Mouse (Mus musculus): ENCODE results near the gene Olfr777.
"Not testable (repeated sequence)": the region's sequence is repeated elsewhere in the genome, so short reads cannot be mapped to it uniquely, and the experiment has no call there.

GRCm38 (mm10) chr10:129313521-129313920 is 42.2 kb upstream of the Olfr777 start:
- TF ChIP-seq CTCF, EP300 (IDR thresholded peaks at IDR 0.05; ENCODE audit: low read depth): not testable (repeated sequence)

All from liver, embryonic 14.5 days (tissue).